Mouse (Mus musculus): ENCODE results near the gene Taok3.

DNA sequence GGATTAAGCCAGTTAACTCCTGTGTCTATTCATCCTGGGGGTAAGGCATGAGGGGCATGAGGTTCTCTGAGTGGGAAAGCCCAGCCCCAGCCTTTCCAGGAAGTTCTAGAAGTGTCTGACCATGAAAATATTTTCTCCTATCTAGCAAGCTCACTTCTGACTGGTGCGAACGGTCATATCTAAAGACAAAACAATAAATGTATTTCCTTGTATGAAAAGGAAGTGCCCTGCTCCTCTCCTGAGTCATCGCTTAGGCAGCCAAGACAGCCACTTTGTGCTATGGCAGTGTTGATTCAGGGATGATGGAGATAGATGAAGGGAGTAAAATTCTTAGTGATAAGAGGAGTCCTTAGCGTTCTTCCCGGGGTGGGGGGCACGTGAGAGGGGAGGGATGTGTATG, 3.2 kb downstream of the Taok3 start:
- no peak for TF ChIP-seq CTCF (IDR thresholded peaks at IDR 0.05; ENCODE audit: low read depth)
- no peak for TF ChIP-seq EP300 (IDR thresholded peaks at IDR 0.05; ENCODE audit: low read depth)
